Mouse (Mus musculus) embryonic fibroblast, embryonic 13.5 days (primary cell): ENCODE data around the gene Far1. TPM values are rescaled to one million over a fixed set of nuclear protein-coding genes. Genes with fewer than 3 reads are reported as not detected.

ENCODE experiments used
- H3K27ac ChIP-seq: 2 replicates; pipeline ENCODE4 v1.5.1; 2012; ENCODE audit warnings: low read length, control low read depth, inconsistent platforms; ENCODE audit not compliant: insufficient read depth
- H3K4me1 ChIP-seq: 2 replicates; pipeline ENCODE4 v1.6.1; 2011; ENCODE audit warnings: low read length; ENCODE audit not compliant: control insufficient read depth, insufficient read depth
- H3K4me3 ChIP-seq: 2 replicates; pipeline ENCODE4 v1.5.1; 2011; ENCODE audit warnings: mild to moderate bottlenecking, control low read depth, low read length; ENCODE audit not compliant: insufficient read depth
- CTCF ChIP-seq: IDR thresholded peaks from 2 replicates; pipeline ENCODE4 v1.5.1; 2011; ENCODE audit warnings: mild to moderate bottlenecking, control low read depth, low read length, moderate library complexity, borderline replicate concordance; ENCODE audit not compliant: insufficient read depth
- POLR2A ChIP-seq: IDR thresholded peaks from 2 replicates; pipeline ENCODE4 v1.6.1; 2011; ENCODE audit warnings: low read depth, mild to moderate bottlenecking, control low read depth, low read length, moderate library complexity
- polyA plus RNA-seq: library from polyadenylated mRNA; stranded (reverse); fragments of >200 nt; gene quantifications from 2 replicates; pipeline ENCODE4 v1.2.4, GENCODE M21; 2011; ENCODE audit warnings: low read depth; ENCODE audit not compliant: missing spikeins, insufficient read length

The Far1 gene
- polyA plus RNA-seq, 1 experiment = 143 TPM

DNA sequence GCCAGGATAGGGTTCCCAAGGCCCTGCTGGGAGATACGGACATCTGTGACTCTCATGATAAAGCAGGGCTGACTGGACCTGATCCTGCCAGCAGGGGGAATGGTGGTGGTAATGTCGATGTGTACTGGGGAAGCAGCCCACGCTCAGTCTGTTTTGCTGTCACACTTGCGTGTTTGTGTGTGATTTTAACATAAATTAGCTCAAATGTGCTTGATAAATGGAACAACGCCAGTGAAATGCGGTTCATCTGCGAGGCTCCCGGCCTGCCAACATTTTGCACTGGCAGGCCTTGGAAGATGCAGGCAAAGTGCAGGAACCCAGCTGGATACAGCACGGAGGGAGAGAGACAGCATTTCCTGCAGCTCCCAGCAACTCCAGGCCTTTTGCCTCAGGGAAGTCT lies 94.3 kb downstream of the Far1 start:
- Histone ChIP-seq H3K4me3 (no peak overlapping the region), H3K27ac (no peak overlapping the region)
- TF ChIP-seq POLR2A (no peak), CTCF (0 out of 2 replicates have a peak, but pooled peaks have one; percentile 18)

GRCm38 (mm10) chr7:113609027-113609705 lies 95.5 kb downstream of the Far1 start:
- Histone ChIP-seq H3K4me3 (no peak overlapping the region), H3K4me1 (no peaks in the 10 kb centered on the region), H3K27ac (no peak overlapping the region)
- no peak for TF ChIP-seq CTCF
- no peak for TF ChIP-seq POLR2A

More for the DNA sequence above, 94.3 kb downstream of the Far1 start:
- no peaks in the 10 kb centered on the region for H3K4me1 ChIP-seq

DNA sequence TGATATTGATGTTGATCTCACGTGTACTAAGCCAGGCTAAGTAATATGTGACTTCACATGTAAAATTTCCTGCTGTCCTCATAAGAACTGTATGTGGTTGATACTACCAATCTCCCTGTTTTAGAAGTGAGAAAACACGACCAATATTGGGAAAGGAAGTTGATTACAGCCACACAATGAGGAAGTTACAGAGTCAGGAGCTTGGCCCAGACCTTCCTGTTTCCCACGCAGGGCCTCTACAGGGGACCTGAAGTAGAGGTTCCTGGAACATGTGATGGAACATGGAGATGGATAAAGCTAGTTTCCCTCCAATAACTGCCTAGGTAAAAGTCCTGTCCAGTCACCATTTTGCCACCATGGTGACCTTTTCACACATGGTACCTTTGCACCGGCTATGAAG lies 99.0 kb downstream of the Far1 start:
- no peaks in the 10 kb centered on the region for H3K4me1 ChIP-seq
- no peak overlapping the region for H3K27ac ChIP-seq
- TF ChIP-seq CTCF = no peak
- TF ChIP-seq POLR2A = no peak
- no peak overlapping the region for H3K4me3 ChIP-seq

GRCm38 (mm10) chr7:113614198-113614927 lies 100.7 kb downstream of the Far1 start:
- no peak for TF ChIP-seq CTCF
- no peak for TF ChIP-seq POLR2A
- H3K27ac ChIP-seq = no peak overlapping the region
- H3K4me3 ChIP-seq = no peak overlapping the region
- H3K4me1 ChIP-seq = no peaks in the 10 kb centered on the region

DNA sequence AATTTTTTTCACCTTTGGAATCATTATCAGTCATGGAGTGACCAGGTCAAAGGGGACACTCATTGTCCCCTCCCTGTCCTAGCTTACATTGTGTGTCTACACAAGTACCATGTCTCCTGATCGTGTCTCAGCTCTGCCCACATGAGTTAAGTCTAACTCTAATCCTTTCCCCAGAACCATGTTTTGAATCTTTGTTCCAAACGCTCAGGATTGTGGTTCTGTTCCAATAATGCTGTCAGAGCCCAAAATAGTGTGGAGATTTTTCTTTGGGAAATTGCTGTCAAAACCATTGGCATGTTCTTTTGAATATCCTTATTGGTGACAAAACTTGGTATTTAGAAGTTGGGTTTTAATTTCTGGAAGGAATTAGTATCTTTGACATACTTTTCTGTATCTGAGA lies 105.5 kb downstream of the Far1 start:
- TF ChIP-seq CTCF (no peak), POLR2A (no peak)
- no peak overlapping the region for H3K4me3 ChIP-seq
- H3K27ac ChIP-seq = no peak overlapping the region
- no peaks in the 10 kb centered on the region for H3K4me1 ChIP-seq

DNA sequence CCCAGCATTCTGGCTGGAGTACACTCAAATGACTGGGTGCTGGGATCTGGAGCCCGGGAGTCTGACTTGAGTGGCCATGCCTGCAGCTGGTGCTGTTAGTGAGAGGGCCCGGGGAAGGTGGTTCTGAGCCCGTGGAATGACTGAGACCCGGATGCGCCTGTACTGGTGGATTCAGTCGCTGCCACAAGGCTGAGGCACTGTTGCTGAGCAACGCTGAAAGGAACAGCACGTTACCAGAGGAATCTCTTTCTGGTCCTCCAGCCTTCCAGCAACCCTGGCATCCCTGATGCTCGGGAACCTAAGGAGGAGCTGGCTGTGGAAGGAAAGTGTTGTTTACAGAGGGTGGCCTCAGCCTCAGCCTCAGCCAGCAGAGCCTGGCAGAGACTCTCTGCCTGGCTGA lies 106.1 kb downstream of the Far1 start:
- Histone ChIP-seq H3K27ac (no peak overlapping the region), H3K4me1 (no peaks in the 10 kb centered on the region), H3K4me3 (no peak overlapping the region)
- no peak for TF ChIP-seq CTCF
- no peak for TF ChIP-seq POLR2A

Other genes starting within 250 kb of the Far1 start
- gene Btbd10, start 144.4 kb upstream of the Far1 start, polyA plus RNA-seq = 29.7 and 31.4 TPM in 2 replicates
- gene Pth, start 125.3 kb upstream of the Far1 start, polyA plus RNA-seq = not detected in 2 replicates